Mouse (Mus musculus): Measurements from ENCODE around the gene Actr1a. TPM values are rescaled to one million over a fixed set of nuclear protein-coding genes. Genes with fewer than 3 reads are reported as not detected.
A peak's percentile ranks its signal among the peaks of the same experiment; 100 is the strongest.

Actr1a gene
- polyA plus RNA-seq, 1 experiment from 2014 or later, result 204 TPM

DNA sequence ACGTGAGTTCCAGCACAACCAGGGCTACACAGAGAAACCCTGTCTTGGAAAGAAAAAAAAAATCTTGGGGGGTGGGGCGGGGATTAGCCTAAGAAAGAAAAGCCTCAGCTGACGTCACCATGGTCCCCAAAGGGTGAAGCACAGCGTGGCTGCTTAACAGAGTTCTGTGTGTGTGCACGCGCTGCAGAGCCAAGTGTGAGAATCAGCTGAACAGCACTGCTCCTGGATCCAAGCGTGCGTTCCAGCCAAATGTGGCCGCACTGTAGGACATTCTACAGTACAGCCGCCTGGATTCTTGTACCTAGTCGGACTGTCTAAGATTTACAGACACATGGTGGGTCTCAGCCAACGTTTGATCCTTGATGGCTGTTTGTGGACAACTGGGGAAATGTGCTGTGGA is 30.9 kb upstream of the Actr1a start:
- H3K4me2 ChIP-seq (ENCODE audit: low read depth, low read length, severe bottlenecking), result no peak overlapping the region
- ATAC-seq (replicated peaks; ENCODE audit: low FRiP score), result no peak
- no peak overlapping the region for H3K4me3 ChIP-seq (ENCODE audit: low read depth, low read length)
- H3K27ac ChIP-seq (ENCODE audit: low read depth, low read length), result no peak overlapping the region
- H3K9me3 ChIP-seq (ENCODE audit: control insufficient read depth, low read length), result no peaks in the 10 kb centered on the region
- no peak overlapping the region for H3K9ac ChIP-seq (ENCODE audit: low read length)
- WGBS, result 68% methylated on average over 12 of the region's 12 CpGs
- no peaks in the 10 kb centered on the region; the same call in 1 of the 2 replicates for H3K36me3 ChIP-seq (ENCODE audit: control insufficient read depth, insufficient read depth, low read length)
- H3K27me3 ChIP-seq (ENCODE audit: control insufficient read depth, insufficient read depth, low read length), result no peaks in the 10 kb centered on the region
- DNase-seq (ENCODE audit: low spot score), result no peak
- peaks cover 6% of the 10 kb centered on the region; the same call in 1 of the 2 replicates for H3K4me1 ChIP-seq (replicated peaks; ENCODE audit: control insufficient read depth, insufficient read depth, low read length)

GRCm38 (mm10) chr19:46425266-46425665 is 29.7 kb upstream of the Actr1a start:
- DNase-seq (ENCODE audit: low spot score) (no peak), ATAC-seq (replicated peaks; ENCODE audit: low FRiP score) (no peak)
- Histone ChIP-seq H3K36me3 (ENCODE audit: control insufficient read depth, insufficient read depth, low read length) (no peaks in the 10 kb centered on the region; the same call in 1 of the 2 replicates), H3K27ac (ENCODE audit: low read depth, low read length) (no peak overlapping the region), H3K27me3 (ENCODE audit: control insufficient read depth, insufficient read depth, low read length) (no peaks in the 10 kb centered on the region), H3K9me3 (ENCODE audit: control insufficient read depth, low read length) (no peaks in the 10 kb centered on the region), H3K4me2 (ENCODE audit: low read depth, low read length, severe bottlenecking) (no peak overlapping the region), H3K4me1 (replicated peaks; ENCODE audit: control insufficient read depth, insufficient read depth, low read length) (peaks cover 6% of the 10 kb centered on the region; the same call in 1 of the 2 replicates), H3K9ac (ENCODE audit: low read length) (no peak overlapping the region), H3K4me3 (ENCODE audit: low read depth, low read length) (no peak overlapping the region)
- 92% methylated on average over 8 of the region's 8 CpGs for WGBS

GRCm38 (mm10) chr19:46422384-46423338 is 27.1 kb upstream of the Actr1a start:
- peak overlapping the region; percentile 26; the same call in 1 of the 2 replicates for H3K27ac ChIP-seq (ENCODE audit: low read depth, low read length)
- DNase-seq (ENCODE audit: low spot score) (peak; percentile 63), ATAC-seq (replicated peaks; ENCODE audit: low FRiP score) (0 out of 2 replicates have a peak, but pooled peaks have one; percentile 36)
- H3K4me3 ChIP-seq (ENCODE audit: low read depth, low read length), result no peak overlapping the region
- peaks cover 6% of the 10 kb centered on the region; the same call in 1 of the 2 replicates for H3K4me1 ChIP-seq (replicated peaks; ENCODE audit: control insufficient read depth, insufficient read depth, low read length)
- H3K9me3 ChIP-seq (ENCODE audit: control insufficient read depth, low read length), result no peaks in the 10 kb centered on the region
- H3K4me2 ChIP-seq (ENCODE audit: low read depth, low read length, severe bottlenecking), result no peak overlapping the region
- no peaks in the 10 kb centered on the region; the same call in 1 of the 2 replicates for H3K36me3 ChIP-seq (ENCODE audit: control insufficient read depth, insufficient read depth, low read length)
- no peak overlapping the region for H3K9ac ChIP-seq (ENCODE audit: low read length)
- H3K27me3 ChIP-seq (ENCODE audit: control insufficient read depth, insufficient read depth, low read length), result no peaks in the 10 kb centered on the region
- WGBS, result 52% methylated on average over 11 of the region's 11 CpGs

DNA sequence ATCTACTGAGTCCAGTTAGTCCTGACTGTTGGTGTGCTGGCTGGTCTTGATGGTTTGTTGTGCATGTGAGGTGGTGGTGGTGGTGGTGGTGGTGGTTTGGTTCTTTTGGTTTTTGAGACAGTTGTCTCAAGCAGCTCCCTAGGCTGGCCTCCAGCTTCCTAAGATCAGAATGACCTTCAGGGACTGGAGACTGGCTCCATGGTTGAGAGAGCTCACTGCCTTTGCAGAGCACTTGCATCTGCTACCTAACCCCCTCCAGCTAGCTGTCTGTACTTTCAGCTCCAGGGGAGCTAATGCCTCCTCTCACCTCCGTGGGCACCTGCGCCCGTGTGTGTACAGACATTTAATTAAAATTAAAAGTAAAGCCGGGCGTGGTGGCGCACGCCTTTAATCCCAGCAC is 24.9 kb upstream of the Actr1a start:
- 91% methylated on average over 7 of the region's 7 CpGs for WGBS
- no peak overlapping the region for H3K27ac ChIP-seq (ENCODE audit: low read depth, low read length)
- H3K9ac ChIP-seq (ENCODE audit: low read length), result no peak overlapping the region
- H3K36me3 ChIP-seq (ENCODE audit: control insufficient read depth, insufficient read depth, low read length), result no peaks in the 10 kb centered on the region
- no peaks in the 10 kb centered on the region for H3K27me3 ChIP-seq (ENCODE audit: control insufficient read depth, insufficient read depth, low read length)
- ATAC-seq (replicated peaks; ENCODE audit: low FRiP score) (no peak), DNase-seq (ENCODE audit: low spot score) (no peak)
- H3K9me3 ChIP-seq (ENCODE audit: control insufficient read depth, low read length), result no peaks in the 10 kb centered on the region
- no peak overlapping the region for H3K4me2 ChIP-seq (ENCODE audit: low read depth, low read length, severe bottlenecking)
- peaks cover 6% of the 10 kb centered on the region; the same call in 1 of the 2 replicates for H3K4me1 ChIP-seq (replicated peaks; ENCODE audit: control insufficient read depth, insufficient read depth, low read length)
- H3K4me3 ChIP-seq (ENCODE audit: low read depth, low read length), result no peak overlapping the region

DNA sequence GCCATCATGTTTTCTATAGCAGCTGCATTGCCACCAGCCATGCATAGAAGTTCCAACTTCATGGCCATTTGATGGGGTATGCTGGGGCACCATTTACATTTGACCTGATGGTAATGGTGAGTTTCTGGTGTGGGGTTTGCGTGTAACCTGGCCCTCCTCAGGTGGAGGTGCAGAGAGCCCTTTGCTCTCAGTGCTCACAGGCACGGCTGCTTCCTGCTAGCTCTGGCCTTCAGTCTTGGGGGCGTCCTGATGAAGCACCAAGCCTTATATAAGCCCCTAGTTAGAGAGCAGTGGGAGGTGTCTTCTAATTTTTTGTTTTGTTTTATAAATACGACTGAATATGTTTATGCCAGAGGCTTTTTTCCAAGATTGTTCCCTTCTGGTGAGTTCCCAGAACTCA is 22.5 kb upstream of the Actr1a start:
- Histone ChIP-seq H3K9me3 (ENCODE audit: control insufficient read depth, low read length) (no peaks in the 10 kb centered on the region), H3K27me3 (ENCODE audit: control insufficient read depth, insufficient read depth, low read length) (no peaks in the 10 kb centered on the region), H3K27ac (ENCODE audit: low read depth, low read length) (no peak overlapping the region), H3K9ac (ENCODE audit: low read length) (no peak overlapping the region), H3K36me3 (ENCODE audit: control insufficient read depth, insufficient read depth, low read length) (no peaks in the 10 kb centered on the region), H3K4me2 (ENCODE audit: low read depth, low read length, severe bottlenecking) (no peak overlapping the region), H3K4me1 (replicated peaks; ENCODE audit: control insufficient read depth, insufficient read depth, low read length) (peaks cover 6% of the 10 kb centered on the region; the same call in 1 of the 2 replicates), H3K4me3 (ENCODE audit: low read depth, low read length) (no peak overlapping the region)
- DNase-seq (ENCODE audit: low spot score), result no peak
- no peak for ATAC-seq (replicated peaks; ENCODE audit: low FRiP score)
- WGBS, result 85% methylated on average over 4 of the region's 4 CpGs

- WGBS, result 80% methylated on average over 9 of the region's 9 CpGs
- no peak for ATAC-seq (replicated peaks; ENCODE audit: low FRiP score)
- DNase-seq (ENCODE audit: low spot score), result no peak
- no peak overlapping the region for H3K27ac ChIP-seq (ENCODE audit: low read depth, low read length)
- H3K27me3 ChIP-seq (ENCODE audit: control insufficient read depth, insufficient read depth, low read length), result no peaks in the 10 kb centered on the region
- H3K4me3 ChIP-seq (ENCODE audit: low read depth, low read length), result no peak overlapping the region
- H3K4me1 ChIP-seq (replicated peaks; ENCODE audit: control insufficient read depth, insufficient read depth, low read length), result no peaks in the 10 kb centered on the region
- H3K36me3 ChIP-seq (ENCODE audit: control insufficient read depth, insufficient read depth, low read length), result no peaks in the 10 kb centered on the region
- H3K9ac ChIP-seq (ENCODE audit: low read length), result no peak overlapping the region
- H3K4me2 ChIP-seq (ENCODE audit: low read depth, low read length, severe bottlenecking), result no peak overlapping the region
- H3K9me3 ChIP-seq (ENCODE audit: control insufficient read depth, low read length), result no peaks in the 10 kb centered on the region
Measured at GRCm38 (mm10) chr19:46416276-46416675, 20.7 kb upstream of the Actr1a start.

DNA sequence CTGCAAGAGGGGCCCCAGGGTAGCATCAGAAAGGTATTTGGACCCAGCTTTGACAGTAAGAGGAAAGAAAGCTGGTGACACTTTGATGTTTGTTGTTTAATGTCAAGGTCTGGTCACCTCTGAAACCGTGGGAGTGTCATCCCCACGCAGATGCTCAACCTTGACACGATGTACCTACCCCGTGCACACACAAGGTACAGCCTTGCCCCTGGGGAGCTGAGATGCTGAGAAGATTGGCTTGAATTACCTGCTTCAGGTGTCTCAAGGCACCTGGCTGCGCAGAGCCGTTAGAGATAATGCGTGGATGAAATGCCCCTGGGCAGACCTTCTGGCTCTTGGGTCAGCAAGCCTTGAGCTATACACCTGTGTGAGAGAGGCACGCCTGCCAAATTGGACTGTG is 18.9 kb upstream of the Actr1a start:
- Histone ChIP-seq H3K27me3 (ENCODE audit: control insufficient read depth, insufficient read depth, low read length) (no peaks in the 10 kb centered on the region), H3K9me3 (ENCODE audit: control insufficient read depth, low read length) (no peaks in the 10 kb centered on the region), H3K4me1 (replicated peaks; ENCODE audit: control insufficient read depth, insufficient read depth, low read length) (no peaks in the 10 kb centered on the region), H3K4me3 (ENCODE audit: low read depth, low read length) (no peak overlapping the region), H3K36me3 (ENCODE audit: control insufficient read depth, insufficient read depth, low read length) (no peaks in the 10 kb centered on the region), H3K9ac (ENCODE audit: low read length) (no peak overlapping the region), H3K27ac (ENCODE audit: low read depth, low read length) (no peak overlapping the region), H3K4me2 (ENCODE audit: low read depth, low read length, severe bottlenecking) (no peak overlapping the region)
- no peak for ATAC-seq (replicated peaks; ENCODE audit: low FRiP score)
- WGBS, result 94% methylated on average over 8 of the region's 8 CpGs
- DNase-seq (ENCODE audit: low spot score), result no peak

DNA sequence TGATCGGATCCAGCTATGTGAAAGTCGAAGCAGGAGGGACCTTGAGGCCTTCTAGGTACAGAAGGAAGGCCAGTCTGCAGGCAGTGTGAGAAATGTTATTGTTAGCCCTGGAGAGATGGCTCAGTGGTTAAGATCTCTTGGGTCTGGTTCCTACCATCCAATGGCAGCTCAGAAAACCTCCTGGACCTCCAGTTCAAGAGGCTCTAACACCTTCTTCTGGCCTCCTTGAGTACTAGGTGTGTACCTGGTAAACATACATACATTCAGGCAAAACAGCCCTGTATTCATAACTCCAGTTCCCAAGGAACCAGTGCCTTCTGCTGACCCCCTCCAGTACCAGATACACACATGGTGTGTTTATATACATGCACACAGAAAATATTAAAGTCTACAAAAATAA is 18.4 kb upstream of the Actr1a start:
- no peak for ATAC-seq (replicated peaks; ENCODE audit: low FRiP score)
- no peak overlapping the region for H3K27ac ChIP-seq (ENCODE audit: low read depth, low read length)
- H3K4me1 ChIP-seq (replicated peaks; ENCODE audit: control insufficient read depth, insufficient read depth, low read length), result no peaks in the 10 kb centered on the region
- no peak overlapping the region for H3K4me3 ChIP-seq (ENCODE audit: low read depth, low read length)
- H3K4me2 ChIP-seq (ENCODE audit: low read depth, low read length, severe bottlenecking), result no peak overlapping the region
- no peaks in the 10 kb centered on the region for H3K27me3 ChIP-seq (ENCODE audit: control insufficient read depth, insufficient read depth, low read length)
- no peak overlapping the region for H3K9ac ChIP-seq (ENCODE audit: low read length)
- no peaks in the 10 kb centered on the region for H3K36me3 ChIP-seq (ENCODE audit: control insufficient read depth, insufficient read depth, low read length)
- WGBS, result 93% methylated on average over 2 of the region's 2 CpGs
- no peaks in the 10 kb centered on the region for H3K9me3 ChIP-seq (ENCODE audit: control insufficient read depth, low read length)
- no peak for DNase-seq (ENCODE audit: low spot score)
